Mouse (Mus musculus) heart, postnatal 25 days (tissue): ENCODE measurements around the gene Tenm2. TPM values are rescaled to one million over a fixed set of nuclear protein-coding genes. Genes with fewer than 3 reads are reported as not detected.

Experiments
- DNase-seq: peaks from one replicate; pipeline ENCODE4 v3.0.0; 2022; ENCODE audit warnings: low spot score
- intact Hi-C: fragments of 180-260 bp; cut with DNase I; formaldehyde crosslinking; loops from one replicate; pipeline ENCODE4 v1.15.1; 2025
- total RNA-seq, 2 experiments: library from RNA; stranded (reverse); gene quantifications; 2 replicates each; pipeline ENCODE4 v1.2.3; 2021

Tenm2 gene
- total RNA-seq, 2 experiments from 2014 or later: 0.08 TPM

- no peak for DNase-seq
- intact Hi-C loops: no loop called here
Observed at GRCm38 (mm10) chr11:36727800-36728199, 508.0 kb downstream of the Tenm2 start.

DNA sequence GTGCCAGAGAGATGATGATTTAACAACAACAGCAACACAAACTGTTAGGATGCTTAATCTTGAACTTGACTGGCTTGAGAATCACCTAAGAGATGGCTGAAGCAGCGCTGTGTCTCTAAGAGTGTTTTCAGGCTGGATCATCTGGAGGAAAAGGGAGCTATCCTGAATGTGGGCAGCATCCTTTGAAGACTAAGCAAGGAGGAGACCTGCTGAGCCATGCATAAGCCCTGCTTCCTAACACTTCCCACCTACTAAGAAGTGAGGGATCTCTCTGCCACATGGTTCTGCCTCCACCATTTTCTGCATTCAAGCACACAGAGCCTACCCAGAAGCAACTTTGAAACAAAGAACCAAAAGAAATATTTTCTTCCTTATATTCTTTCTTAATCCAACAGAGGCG lies 532.9 kb downstream of the Tenm2 start:
- intact Hi-C loops: no loop called here

GRCm38 (mm10) chr11:36700951-36701350 lies 534.8 kb downstream of the Tenm2 start:
- DNase-seq: no peak
- intact Hi-C loops: no loop called here

More for the DNA sequence above, 532.9 kb downstream of the Tenm2 start:
- no peak for DNase-seq

- intact Hi-C loops: no loop called here
- DNase-seq: no peak
Observed at GRCm38 (mm10) chr11:36700131-36700530, 535.6 kb downstream of the Tenm2 start.

GRCm38 (mm10) chr11:36698268-36698667 lies 537.5 kb downstream of the Tenm2 start:
- DNase-seq: no peak
- intact Hi-C loops: no loop called here

DNA sequence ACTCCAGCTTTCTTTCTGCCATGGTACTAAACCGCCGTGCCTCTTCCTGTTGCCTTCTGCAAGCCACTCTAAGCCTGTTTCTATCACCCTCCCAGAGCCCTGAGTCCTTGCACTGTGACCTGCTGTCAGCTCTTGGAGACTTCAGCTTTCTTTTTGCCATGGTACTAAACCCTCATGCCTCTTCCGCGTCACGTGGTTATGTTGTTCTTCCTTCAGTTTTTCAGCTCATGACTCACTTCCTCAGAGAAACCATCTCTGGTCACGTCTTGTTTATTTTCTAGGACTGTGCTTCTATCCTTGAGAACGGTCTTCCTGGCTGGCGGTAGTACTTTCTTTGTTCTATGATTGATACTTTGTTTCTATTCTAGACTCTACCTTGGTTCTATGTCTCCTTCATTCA lies 537.9 kb downstream of the Tenm2 start:
- intact Hi-C loops: no loop called here
- DNase-seq: no peak

DNA sequence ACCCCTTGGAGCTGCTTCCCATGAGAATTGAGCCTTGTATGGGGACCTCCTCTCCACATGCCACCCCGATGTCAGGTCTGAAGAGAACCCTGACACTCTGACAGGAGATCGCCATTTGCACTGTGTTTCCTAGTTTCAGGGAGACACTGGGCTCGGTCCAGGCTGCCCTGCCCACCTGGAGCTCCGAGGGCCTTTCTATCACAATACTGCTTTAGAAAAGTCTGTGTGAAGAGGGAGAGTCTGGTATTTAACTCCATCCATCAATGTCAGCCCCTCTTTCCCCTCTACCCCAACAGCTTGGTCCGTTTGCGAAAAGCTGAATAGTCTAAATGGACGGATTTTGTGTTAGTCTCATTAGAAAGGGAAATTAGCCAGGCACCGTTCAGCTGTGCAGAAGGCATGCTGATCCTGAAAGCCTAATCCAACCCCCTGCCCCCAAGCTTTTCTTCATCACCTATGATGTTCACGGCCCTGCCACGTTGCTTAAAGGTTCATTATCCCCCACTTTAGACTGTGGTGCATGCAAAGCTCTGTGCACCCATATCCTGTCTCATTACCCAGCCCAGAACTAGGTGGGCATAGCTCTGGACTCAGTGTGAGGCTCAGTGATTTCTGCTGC lies 538.6 kb downstream of the Tenm2 start:
- intact Hi-C loops: no loop called here

GRCm38 (mm10) chr11:36694810-36695209 lies 541.0 kb downstream of the Tenm2 start:
- DNase-seq: no peak
- intact Hi-C loops: no loop called here

More for the DNA sequence above, 538.6 kb downstream of the Tenm2 start:
- no peak for DNase-seq

GRCm38 (mm10) chr11:36692637-36693036 lies 543.1 kb downstream of the Tenm2 start:
- DNase-seq: no peak
- intact Hi-C loops: no loop called here

- DNase-seq: no peak
Observed at GRCm38 (mm10) chr11:36690826-36691225, 544.9 kb downstream of the Tenm2 start.

DNA sequence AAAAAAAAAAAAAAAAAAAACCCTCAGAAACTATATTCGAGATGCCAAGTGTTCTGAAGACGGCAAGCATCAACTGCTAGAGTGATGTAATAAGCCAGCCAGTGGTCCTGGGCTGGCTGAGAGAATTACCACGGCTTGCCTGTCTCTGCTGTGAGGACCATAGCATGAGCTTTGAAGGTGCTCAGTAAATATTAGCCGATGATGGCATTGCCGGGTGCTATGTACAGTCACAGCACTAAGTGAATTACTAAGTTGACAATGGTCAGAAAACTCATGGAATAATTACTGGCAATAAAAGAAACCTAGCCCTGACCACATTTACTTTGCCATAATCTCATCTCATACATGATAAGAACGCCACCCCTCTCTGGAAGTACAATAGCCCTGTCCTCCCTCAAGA lies 549.5 kb downstream of the Tenm2 start:
- DNase-seq: no peak
- intact Hi-C loops: no loop called here

More at GRCm38 (mm10) chr11:36690826-36691225, 544.9 kb downstream of the Tenm2 start:
- intact Hi-C loops: no loop called here

- intact Hi-C loops: no loop called here
- no peak for DNase-seq
Observed at GRCm38 (mm10) chr11:36679361-36679760, 556.4 kb downstream of the Tenm2 start.

GRCm38 (mm10) chr11:36678542-36678941 lies 557.2 kb downstream of the Tenm2 start:
- no peak for DNase-seq
- intact Hi-C loops: no loop called here

- DNase-seq: no peak
- intact Hi-C loops: no loop called here
Observed at GRCm38 (mm10) chr11:36678057-36678396, 557.7 kb downstream of the Tenm2 start.

DNA sequence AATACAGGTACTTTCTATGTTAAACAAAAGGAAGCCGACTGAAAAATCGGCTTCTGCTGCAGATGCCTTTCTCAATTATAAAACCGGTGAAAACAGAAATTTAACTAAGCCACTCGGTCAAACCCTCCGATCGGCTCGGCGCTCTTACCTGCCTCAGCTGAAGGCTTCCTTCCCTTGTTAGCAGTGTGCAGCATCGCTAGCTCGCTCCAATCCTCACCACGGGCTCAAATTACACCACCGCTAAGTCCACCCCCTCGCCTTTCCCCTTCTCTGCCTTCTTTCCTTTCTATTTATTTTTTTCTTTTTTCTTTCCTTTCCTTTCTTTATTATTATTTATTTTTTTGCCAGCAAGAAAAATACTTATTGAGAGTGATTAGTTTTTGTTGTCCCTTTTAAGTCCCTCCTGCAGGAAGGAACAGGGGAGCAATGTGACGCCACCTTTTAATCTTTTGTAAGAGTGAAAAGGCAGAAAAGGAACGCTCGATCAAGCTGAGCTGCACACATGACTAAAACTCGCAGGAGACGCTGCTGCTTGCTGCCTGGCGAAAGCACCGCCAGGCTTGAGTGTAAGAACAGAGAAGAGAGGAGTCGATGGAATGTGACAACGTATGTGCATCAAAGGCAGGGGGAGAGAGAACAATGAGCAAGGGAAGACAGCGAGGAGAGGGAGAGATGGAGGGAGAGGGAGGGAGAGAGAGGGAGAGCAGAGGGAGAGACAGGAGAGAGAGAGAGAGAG lies 558.3 kb downstream of the Tenm2 start:
- no peak for DNase-seq
- intact Hi-C loops: no loop called here

DNA sequence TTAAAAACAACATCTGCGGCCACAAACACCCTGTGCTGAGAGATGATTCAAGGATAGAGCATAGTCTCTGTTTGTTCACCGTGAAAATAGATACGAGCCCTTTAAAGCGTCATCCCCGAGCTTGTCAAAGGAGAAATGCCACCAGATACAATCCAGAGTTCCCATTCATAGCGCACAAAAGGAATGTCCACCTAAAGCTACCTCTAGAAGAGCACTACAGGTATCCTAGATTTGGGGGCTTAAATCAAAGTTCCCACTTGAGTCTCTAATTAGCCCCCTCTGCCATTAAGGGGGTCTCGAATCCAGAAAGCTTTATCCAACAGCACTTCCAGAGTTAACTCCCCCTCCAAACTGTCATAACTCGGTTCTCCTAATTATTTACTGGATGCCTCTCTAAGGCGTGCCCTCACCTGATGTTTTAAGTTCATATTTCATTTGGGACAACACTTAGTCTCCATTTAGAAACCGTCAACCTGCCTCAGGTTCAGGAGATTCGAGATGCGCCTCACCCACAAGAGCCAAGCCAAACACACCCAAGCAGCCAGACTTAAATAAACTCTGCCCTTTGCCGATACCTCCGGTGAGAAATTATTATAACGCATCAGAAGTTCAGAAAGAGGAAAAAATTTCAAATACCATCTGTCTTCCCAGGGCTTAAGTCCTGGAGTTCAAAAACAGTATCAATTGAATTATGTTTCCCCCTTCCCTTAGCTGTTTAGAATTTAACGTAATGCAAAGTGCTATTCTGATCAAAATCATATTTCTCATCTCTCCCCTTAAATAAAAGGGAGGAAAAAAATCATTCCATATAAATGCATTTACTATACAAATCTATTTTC lies 559.1 kb downstream of the Tenm2 start:
- DNase-seq: no peak
- intact Hi-C loops: no loop called here

GRCm38 (mm10) chr11:36674902-36675422 lies 560.8 kb downstream of the Tenm2 start:
- DNase-seq: no peak
- intact Hi-C loops: no loop called here

DNA sequence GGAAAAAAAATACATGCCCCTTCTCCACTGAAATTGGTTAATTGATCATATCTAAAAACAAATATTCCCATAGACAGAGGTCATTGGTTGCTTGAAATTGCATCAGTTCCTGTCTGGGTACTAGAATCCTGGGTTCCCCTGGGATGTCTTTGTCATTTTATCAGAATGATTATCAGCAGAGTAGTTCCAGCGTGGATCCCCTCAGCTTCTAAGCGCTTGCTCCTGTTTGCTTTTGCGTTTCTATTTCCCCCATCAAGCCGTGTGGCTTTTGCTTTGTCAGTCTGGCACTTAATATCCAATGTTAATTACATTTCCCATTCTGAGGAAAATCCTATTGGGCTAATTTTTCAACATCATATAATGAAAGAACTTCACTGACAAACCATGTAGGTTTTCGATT lies 561.6 kb downstream of the Tenm2 start:
- no peak for DNase-seq
- intact Hi-C loops: no loop called here

DNA sequence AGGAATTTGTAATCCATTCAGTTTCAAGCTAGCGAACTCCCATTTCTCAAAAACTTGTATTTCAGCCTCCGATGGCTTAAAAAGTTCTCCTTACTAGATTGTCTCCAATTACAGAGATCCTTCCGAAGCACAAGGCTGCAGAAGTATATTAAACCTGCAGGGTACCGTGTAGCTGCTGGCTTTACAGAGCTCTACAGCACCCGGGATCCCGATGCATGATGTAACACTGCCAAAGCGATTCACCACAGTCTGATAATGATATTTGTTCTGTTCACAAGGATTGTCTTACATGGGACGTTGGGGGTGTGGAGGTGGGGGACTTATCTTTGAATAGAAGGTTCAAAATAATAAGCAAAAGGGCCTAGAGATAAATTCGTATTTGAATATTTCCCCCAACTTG lies 564.6 kb downstream of the Tenm2 start:
- intact Hi-C loops: no loop called here
- DNase-seq: no peak

DNA sequence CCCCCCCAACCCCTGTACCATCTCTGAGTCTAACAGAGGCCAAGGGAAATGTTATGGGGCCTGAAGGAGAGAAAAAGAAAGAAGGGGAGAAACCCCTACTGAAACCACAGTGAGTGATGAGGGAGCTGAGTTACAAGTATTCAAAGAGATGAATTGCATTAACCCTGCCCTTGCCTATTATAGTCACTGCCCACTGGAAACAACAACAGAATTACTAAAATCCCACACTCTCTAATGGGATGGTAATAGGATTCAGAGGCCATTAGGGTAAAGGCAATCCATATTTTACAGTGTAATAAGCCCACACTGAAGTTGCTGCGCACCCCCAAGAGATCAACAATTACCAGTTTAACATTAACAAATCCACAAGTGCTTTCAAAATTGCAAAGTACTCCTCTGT lies 571.7 kb downstream of the Tenm2 start:
- DNase-seq: no peak
- intact Hi-C loops: no loop called here

GRCm38 (mm10) chr11:36663571-36663970 lies 572.2 kb downstream of the Tenm2 start:
- no peak for DNase-seq
- intact Hi-C loops: no loop called here
